Mouse (Mus musculus): ENCODE measurements around the gene Esrrg. TPM values are rescaled to one million over a fixed set of nuclear protein-coding genes. Genes with fewer than 3 reads are reported as not detected.

Gene Esrrg
- polyA plus RNA-seq, 1 experiment = 0.43 TPM

DNA sequence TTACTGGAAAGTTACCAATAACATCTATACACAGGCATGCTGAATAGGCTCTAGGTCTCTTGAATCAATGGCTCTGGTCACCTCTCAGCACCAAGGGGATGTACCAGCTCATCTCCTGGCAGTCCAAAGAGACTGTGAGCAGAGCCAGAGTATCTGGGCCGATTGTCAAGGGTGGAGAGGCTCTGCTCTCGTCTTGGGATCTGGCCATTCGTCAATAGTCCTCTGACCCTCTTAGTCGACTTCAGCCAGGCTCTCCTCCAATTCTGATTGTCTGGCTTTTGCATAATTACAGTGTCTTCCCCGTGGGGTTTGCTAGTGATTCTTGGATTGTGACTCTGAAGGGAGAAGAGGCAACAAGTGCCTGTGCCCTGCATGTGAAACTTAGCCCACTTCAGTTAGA, 41.3 kb downstream of the Esrrg start:
- no peak for DNase-seq (ENCODE audit: low spot score)

DNA sequence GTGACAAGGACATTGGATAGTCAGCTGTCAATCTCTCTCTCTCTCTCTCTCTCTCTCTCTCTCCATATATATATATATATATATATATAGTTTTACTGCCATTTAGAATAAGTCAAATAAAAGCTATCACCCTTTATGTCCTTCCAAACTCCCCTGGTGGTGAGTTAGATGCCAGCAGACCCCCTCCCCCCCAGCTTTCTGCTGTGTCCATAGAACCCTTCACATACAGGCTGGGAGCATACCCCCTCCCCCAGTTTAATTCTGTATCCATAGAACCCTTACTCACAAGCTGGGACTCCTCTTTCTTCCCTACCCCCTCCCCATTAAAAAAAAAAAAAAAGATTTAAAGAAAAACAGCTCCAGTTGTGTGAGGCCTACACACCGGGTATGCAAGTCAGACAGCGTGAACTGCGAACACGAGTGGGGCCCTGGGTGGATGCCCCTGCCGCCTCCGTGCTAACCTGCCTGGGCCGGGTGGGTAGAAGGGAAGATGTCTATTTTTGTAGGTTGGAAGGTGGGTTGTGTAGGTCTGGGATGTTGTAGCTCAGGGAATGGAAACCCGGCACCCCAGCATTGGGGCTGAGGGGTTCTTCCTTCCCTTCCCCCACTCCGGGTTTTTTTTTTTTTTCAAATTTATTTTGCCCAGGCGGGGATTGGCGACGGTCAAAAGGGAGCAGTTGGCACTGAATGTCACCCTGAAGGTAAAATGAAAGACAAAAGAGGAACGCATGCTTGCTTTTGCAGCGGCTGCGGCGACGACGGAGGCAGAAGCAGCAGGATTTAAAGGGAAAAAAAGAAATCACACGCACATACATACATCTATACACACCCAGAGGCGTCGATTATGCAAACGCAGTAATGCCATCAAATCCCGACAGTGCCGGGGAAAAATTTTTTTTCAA, 42.4 kb downstream of the Esrrg start:
- no peak for DNase-seq (ENCODE audit: low spot score)

DNA sequence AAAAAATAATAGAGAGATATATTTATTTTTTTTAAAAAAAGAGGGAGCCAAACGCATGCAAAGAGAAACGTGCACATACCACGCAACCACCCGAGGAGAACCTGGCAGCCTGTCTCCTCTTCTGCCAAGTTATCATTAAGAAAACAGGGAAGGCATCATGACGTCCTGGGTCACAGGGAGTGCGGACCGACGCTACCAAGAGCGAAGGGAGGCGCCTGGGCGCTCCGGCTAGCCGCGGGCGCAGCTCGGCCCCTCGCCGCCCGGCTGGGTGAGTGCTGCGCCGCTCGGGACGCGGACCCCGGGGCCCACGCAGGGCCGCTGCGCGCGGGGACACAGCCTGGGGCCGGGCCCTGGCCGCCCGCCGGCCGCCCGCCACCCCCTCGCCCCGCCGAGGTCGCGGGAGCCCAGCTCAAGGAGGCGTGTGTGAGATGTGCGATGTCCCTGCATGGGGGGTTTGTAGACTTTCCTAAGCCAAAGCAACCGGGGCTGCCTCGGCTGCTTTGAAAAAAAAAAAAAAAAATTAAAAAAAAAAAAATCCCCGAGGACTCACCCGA, 43.2 kb downstream of the Esrrg start:
- DNase-seq (ENCODE audit: low spot score) = peak; percentile 32

DNA sequence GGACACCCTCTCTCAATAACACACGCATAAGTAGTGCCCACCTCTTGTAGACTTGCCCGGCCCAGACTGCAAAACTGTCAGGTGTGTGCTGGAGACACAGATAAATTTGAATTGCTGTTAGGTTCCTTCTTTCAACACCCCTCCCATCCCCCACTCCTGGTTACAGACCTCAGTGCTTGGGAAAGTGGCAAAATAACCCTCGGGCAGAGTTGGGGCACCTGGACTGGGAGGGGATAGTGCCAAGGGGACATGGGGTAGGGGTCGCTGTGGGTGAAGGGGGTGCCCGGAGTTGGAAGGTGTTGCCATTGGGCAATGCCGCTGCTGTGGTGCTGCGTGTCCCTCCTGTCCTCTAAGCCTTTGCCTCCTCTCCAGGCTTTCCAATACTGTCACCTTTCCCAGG, 43.9 kb downstream of the Esrrg start:
- DNase-seq (ENCODE audit: low spot score) = no peak

DNA sequence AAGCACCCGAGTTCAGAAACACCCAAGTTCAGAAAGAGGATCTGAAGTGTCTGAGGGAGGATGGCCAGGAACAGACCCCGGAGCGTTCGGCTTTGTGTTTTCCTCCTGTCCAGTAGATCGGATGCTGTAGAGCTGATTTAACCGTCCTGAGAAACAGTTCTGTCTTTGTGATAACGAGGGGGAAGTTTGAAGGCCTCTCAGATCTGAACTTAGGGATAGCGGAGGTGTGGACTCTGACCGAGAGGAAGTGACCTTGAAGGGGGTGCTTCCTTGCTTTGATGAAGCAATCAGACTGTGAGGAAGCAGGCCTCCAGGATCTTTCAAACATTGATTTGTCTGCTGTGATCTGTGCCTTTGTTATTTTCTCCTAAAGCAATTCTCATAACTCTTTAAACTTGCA, 44.8 kb downstream of the Esrrg start:
- no peak for DNase-seq (ENCODE audit: low spot score)

DNA sequence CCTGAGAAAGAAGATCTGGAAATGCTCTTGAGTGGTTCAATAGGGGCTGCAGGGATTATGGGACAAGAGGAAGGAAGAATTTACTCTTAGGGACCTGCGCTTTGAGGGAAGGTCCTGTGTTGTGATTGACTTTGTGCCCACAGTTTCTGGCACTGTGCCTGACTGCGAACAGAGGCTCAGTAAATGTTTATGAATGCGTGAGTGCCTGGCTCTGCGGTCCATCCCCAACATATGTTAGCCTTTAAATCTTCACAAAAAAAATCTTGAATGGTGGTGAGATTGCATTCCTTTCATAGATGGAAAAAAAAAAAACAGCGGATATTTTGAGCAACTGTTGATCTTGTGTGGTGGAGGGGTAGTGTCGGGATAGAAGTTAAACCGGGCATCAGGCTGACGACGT, 52.4 kb downstream of the Esrrg start:
- DNase-seq (ENCODE audit: low spot score) = no peak

DNA sequence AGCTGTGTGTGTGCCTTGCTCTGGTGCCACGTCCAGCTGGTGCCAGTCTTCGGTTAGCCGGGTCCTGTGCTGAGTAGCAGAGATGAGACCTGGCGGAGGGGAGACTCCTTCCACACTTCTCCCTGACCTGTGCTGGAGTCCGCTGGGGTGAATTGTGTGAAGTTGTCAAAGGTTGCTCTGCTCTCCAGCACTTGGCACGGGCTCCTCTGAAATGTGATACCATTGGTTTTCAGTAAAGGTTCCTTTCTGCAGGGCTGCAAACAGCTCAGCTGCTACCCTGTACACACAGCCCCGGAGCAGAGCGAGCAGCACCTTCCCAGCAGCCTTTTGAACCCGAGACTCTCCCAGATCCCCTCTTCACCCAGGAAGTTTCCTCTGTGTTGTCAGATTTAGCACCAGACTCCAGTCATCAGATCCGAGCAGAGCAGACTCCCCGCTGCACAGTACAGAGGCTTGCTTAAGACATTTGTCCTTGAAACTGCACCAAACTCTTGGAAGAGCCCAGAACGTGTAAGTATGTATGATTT, 53.6 kb downstream of the Esrrg start:
- DNase-seq (ENCODE audit: low spot score) = no peak

DNA sequence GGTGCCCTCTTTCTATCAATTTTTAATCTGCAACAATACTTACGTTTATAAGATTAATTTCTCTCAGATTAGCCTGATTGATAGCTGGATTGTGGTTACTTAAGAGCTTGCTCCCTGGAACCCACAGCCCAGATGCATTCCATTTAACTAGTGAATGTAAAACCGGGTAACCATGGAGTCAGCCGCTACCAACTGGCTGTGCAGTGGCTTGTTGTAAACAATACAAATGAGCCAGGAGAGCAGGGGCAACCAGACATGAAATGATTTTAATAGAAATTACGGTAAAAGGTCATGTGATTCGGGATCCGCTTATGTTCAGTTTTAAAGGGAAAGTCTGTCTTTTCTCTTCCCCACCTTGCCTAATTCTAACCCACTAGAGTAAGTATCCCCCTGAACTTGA, 54.8 kb downstream of the Esrrg start:
- DNase-seq (ENCODE audit: low spot score) = no peak

DNA sequence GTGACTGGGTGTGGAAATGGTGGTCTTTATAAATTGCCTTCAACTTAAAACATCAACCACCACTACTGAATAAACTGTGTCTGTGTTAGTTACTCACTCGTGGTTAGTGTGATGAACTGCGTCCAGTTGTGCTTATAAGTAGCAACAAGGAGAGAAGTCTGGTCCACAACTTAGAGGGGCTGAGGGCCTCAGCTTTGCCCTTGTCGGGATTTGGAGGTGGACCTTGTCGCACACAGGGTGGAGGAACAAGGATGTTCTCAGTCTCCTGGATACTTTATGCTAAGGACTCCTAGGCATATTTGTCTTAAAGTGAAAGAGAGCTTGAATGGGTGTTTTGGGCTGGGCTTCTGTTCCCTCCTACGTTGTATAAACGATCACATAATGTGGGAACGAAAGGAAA, 55.7 kb downstream of the Esrrg start:
- DNase-seq (ENCODE audit: low spot score) = no peak

DNA sequence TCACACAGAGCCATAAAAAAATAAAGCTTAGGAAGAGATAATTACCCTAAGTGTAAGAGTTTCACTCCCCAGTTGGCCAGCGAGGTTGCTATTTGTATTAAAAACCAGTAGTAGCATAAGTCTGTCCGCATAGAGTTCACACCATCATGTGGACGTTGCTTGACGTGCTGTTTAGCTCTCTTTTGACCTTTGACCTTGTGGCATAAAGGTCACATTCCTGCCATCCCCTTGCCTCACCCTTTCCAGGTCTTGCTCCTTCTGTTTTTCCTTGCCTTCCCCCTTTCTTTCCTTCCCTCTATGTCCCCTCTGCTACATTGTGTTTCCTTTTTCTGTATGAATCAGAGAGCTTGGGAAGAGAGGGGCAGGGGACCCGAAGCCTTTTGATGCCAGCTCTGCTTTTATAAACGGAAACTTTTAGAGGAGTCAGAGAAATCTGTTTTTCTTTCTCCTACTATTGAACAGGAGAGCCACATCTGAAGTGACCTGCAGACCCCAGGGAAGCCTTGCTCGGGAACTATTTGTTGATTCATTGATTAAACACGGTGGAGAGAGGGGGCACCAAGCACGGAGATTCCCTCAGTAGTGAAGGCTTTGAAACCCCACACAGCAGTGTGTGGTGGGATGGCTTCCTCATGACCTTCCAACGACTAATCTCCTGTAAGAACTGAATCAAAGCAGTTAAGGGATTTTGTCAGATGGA, 57.5 kb downstream of the Esrrg start:
- no peak for DNase-seq (ENCODE audit: low spot score)

DNA sequence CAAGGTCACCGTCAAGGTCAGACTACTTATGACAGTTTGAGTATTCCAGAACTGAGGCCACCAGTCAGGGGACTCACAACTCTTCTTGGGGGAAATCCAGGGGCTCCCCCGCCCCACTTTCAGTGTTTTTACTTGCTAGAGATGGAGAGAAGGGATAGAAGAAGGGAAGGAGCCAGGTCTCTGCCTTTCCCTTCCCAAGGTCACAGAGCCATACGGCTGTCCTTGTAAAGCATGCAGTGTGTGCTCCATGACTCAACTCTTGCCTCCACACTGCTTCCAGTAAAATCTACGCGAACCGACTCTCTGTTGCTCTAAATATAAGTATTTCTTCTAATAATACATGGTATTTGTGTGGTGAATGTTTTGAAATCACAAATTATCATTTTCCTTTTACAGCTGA, 61.2 kb downstream of the Esrrg start:
- no peak for DNase-seq (ENCODE audit: low spot score)

DNA sequence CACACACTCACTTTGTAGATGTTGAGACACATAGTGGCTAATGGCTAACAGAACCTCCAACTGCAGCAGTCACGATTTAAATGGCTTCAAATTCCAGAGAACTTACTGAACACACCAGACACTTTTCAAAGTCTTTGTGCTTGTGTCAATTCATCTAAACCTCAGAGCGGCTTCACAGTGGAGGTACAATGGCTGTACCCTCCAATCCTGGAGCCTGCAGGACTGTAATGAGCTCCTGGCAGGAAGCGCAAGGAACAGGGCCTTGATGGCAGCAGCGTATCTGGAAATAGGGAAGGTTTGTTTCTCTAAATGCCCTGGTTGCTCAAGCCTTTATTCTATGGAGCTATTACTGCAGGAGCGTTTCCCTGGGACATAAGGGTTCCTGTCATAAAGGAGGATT, 63.9 kb downstream of the Esrrg start:
- no peak for DNase-seq (ENCODE audit: low spot score)

DNA sequence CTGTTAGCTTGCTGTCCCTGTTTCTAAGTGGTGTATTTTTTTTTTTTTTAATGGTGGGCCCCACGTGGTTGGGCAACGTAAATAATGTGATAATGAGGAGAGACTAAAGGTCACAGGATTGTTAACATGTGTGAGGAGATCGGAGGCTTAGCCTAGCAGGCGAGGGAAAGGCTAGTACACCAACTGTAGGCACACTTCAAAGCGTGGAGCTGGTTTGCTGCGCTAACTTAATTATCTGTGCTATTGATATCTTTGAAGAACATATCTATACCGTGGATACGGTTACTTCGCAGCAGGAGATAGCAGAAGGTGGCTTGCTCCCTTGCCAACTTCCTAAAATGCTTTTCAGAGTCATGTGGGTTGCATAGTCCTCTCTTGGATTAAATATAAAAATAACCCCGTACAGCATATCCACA, 66.2 kb downstream of the Esrrg start:
- DNase-seq (ENCODE audit: low spot score) = no peak

DNA sequence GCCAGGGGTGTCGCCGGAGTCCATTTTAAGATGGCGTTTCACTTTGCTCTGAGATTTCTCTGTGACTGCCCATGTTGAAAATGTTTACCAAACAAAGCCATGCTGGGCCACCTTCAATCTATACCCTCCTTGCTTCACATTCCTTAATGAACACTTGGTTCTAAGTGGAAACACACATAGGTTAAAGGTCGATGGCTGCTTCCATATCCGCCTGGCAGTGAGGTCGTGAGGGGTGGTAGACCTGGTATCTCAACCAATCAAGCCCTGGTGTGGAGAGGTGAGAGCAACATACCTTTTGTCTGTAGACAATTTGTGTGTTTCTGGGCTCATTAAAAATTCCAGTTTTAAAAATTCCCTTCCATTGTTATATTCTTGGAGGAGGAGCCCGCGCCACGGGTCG, 68.0 kb downstream of the Esrrg start:
- no peak for DNase-seq (ENCODE audit: low spot score)

DNA sequence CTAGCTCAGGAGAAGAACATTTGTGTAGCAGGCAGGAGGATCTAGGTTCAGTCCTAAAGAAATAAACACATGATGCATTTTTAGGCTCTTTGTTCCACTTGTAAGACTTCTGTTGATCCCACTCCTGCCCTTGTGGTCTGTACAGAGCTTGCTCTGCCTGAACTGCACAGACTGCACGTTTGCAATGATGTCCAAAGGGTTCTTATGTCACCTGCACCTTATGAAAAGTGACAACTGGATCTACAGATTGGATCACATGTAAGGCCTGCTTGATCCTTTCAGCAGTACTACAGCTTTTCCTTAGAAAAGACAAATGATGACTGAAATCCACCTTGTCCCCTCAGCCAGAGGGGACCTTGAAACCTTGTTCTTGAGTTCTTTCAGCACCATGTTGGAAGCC, 70.7 kb downstream of the Esrrg start:
- no peak for DNase-seq (ENCODE audit: low spot score)

DNA sequence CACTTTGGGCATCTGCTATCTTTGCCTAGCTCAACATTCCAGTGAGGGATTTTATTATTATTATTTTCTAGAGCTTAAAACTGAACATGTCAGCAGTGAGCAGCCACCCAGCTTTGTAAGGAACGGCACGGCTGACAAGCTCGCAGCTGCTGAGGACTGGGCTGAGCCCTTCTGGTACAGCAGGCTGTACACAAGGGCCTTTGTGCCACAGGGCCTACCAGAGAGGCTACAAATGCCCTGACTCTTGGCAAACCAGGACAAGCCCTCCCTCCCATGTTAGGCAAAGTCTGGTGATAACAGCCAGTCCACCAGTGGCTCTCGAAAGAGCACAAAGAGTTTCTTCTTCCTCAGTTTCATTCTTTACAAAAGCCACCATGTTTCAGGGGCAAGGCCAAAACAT, 75.9 kb downstream of the Esrrg start:
- no peak for DNase-seq (ENCODE audit: low spot score)

DNA sequence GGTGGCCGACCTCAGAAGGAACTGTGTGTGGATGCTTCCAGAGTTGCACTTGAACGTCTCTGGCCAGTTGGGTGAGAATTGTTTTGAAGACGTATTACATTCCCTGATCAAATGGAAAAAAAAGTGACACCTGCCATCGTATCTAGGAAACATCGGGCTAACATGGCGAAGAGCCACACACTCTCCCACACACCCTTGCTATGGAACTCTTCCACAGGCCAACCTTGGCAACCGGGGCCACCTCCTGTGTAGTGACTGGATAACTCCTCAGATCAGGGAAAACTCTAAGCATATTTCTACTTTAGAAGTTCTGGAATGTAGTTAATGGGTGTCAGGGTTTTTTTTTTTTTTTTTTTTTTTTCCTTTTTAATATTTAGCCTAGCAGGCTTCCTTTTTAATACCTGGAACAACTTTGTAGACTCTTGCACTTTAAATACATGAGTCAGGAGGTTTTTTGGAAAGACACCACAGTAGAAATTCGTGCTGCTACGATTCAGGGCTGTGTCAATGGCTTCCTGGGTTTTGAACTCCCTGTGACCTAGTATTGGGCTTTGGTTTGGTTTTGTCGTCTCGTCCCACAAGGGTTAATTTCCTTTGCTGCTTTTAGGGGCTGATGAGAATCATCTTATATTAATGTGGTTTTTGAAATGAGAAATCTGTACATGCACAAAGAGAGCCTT, 83.4 kb downstream of the Esrrg start:
- DNase-seq (ENCODE audit: low spot score) = no peak

DNA sequence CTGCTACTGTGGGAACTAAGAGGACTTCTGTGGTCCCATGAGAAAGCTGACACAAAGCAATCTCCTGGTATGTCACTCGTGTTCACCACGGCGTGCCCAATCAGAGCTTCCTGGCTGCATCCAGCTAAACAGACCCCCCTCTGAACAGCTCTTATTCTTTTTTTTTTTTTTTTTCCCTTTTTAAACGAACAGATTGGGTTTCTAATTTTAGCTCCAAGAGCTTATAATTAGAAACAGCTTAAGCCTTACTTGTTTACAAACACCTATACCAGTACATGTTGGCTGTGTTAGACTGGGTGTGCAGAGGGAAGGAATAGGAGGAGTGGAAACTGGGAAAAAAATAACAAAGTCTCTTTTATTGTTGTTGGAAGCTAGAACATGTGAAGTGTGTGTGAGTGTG, 86.3 kb downstream of the Esrrg start:
- no peak for DNase-seq (ENCODE audit: low spot score)

DNA sequence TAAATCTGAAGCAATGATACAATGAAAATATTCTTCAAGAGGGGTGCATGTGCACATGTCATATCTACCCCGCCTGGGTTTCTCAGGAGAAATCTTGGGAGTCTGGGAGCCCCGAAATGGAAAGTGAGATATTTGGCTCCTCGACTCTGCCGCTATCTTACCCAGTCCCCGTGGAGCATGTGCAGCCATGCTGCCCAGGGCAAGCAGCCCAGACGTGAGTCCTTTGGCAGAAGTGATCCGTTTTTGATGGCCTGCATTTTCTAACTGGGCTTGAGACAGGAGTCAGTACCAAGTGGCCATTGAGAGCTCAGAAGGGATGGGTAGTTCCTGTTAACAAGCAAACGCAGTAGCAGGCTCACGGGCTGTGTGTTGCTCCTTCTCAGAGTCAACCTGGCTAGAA, 89.6 kb downstream of the Esrrg start:
- no peak for DNase-seq (ENCODE audit: low spot score)

DNA sequence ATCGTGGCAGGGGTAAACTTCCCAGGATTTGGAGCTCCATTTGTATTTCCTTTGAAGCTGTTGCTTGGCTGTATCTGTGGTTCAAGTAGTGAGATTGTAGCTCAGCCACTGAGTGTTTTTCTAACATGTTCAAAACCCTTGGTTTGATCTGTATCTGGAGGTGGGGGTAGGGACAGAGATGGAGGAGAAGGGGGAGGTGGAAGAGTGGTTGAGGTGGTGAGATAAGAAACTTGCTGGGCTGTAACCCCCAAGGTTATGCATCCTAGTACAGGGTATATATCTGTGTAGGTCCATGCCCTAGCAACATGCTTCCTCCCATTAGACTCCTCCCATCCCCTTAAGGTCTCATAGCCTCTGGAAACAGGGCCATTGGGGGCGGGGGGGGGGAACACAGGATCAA, 92.4 kb downstream of the Esrrg start:
- no peak for DNase-seq (ENCODE audit: low spot score)

DNA sequence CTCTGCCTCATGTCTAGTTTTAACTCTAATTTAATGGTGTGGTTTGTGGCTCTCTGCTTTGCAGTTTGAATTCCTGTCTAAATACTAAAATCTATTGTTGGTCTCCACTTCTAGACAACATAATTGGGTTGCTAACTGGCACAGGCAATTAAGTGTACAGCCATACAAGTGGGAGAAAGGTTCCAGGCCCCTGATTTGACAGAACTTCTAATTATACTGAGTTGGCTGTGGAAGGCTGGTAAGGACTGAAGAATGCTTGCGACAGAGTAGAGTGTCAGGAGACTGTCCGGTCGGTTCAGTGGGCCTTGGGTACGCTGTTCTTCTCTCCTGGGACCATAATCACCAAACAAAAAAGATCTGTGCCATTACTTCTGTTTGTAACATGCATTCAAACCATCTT, 96.3 kb downstream of the Esrrg start:
- DNase-seq (ENCODE audit: low spot score) = no peak

DNA sequence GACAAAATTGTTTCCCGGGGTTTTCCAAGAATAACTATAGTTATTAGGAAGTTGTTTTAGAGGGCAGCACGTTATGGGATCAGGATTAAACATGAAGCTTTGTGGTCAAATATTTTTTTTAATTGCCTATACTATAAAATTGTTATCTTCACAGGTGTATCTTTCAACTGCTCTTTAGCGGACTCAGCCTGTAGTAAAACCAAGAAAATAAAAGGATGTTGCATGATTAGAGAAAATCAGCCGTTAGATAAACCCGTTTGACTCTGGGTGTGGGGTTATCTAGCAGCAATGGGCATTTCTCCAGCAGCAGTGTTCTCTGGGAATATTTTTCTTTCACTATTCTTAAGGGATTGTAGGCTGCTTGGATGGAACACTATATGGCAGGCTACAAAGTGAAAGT, 96.8 kb downstream of the Esrrg start:
- DNase-seq (ENCODE audit: low spot score) = no peak
